Mouse (Mus musculus) cerebellum, adult 9-10 months (tissue): ENCODE measurements around the gene Tuba3a.
A peak's percentile ranks its signal among the peaks of the same experiment; 100 is the strongest.

ENCODE experiments used
- DNase-seq: peaks from one replicate; pipeline ENCODE4 v3.0.0; 2022

The Tuba3a gene

GRCm38 (mm10) chr6:125285890-125286289 is at the start of gene Tuba3a:
Gene Tuba3a (minus strand): TSS chr6:125286042.
- no peak for DNase-seq

- DNase-seq: no peak
These were observed 48.5 kb upstream of the Tuba3a start for GRCm38 (mm10) chr6:125334356-125334755.

- DNase-seq: no peak
These were observed 47.5 kb upstream of the Tuba3a start for GRCm38 (mm10) chr6:125333112-125333899.

- DNase-seq: peak; percentile 29
These were observed 44.9 kb upstream of the Tuba3a start for GRCm38 (mm10) chr6:125330626-125331326.

GRCm38 (mm10) chr6:125328243-125328642 is 42.4 kb upstream of the Tuba3a start:
- DNase-seq: no peak

GRCm38 (mm10) chr6:125325337-125325736 is 39.5 kb upstream of the Tuba3a start:
- no peak for DNase-seq

- DNase-seq: no peak
These were observed 37.7 kb upstream of the Tuba3a start for GRCm38 (mm10) chr6:125323547-125323946.

GRCm38 (mm10) chr6:125322794-125323193 is 37.0 kb upstream of the Tuba3a start:
- no peak for DNase-seq

GRCm38 (mm10) chr6:125321114-125321855 is 35.4 kb upstream of the Tuba3a start:
- no peak for DNase-seq

- no peak for DNase-seq
These were observed 34.5 kb upstream of the Tuba3a start, which contains the start of gene Scnn1a for GRCm38 (mm10) chr6:125320323-125320722. Gene Scnn1a (plus strand): TSS chr6:125320659.

- DNase-seq: no peak
These were observed 34.1 kb upstream of the Tuba3a start for GRCm38 (mm10) chr6:125319919-125320296.

- DNase-seq: no peak
These were observed 33.4 kb upstream of the Tuba3a start for GRCm38 (mm10) chr6:125318981-125319918.

- DNase-seq: no peak
These were observed 31.2 kb upstream of the Tuba3a start for GRCm38 (mm10) chr6:125317077-125317476.

GRCm38 (mm10) chr6:125314746-125315145 is 28.9 kb upstream of the Tuba3a start:
- no peak for DNase-seq

GRCm38 (mm10) chr6:125314231-125314563 is 28.4 kb upstream of the Tuba3a start:
- peak; percentile 11 for DNase-seq

- peak; percentile 23 for DNase-seq
These were observed 27.8 kb upstream of the Tuba3a start, which contains the start of gene Ltbr for GRCm38 (mm10) chr6:125313546-125314230. Gene Ltbr (minus strand): TSS chr6:125313885.

- DNase-seq: no peak
These were observed 26.9 kb upstream of the Tuba3a start for GRCm38 (mm10) chr6:125312581-125313355.

GRCm38 (mm10) chr6:125312171-125312570 is 26.3 kb upstream of the Tuba3a start:
- no peak for DNase-seq

GRCm38 (mm10) chr6:125309406-125309805 is 23.6 kb upstream of the Tuba3a start:
- no peak for DNase-seq

GRCm38 (mm10) chr6:125308921-125309320 is 23.1 kb upstream of the Tuba3a start:
- DNase-seq: no peak

GRCm38 (mm10) chr6:125307091-125307490 is 21.2 kb upstream of the Tuba3a start:
- no peak for DNase-seq
